In genomic region chr11:120190526-120191412, GRCm38 (mm10) we compare ENCODE assay signal across 7 mouse cellular contexts. TPM values are rescaled to one million over a fixed set of nuclear protein-coding genes. Genes with fewer than 3 reads are reported as not detected.
DNase-seq lines count a peak whose midpoint lies in the region; ATAC-seq and TF ChIP-seq lines count a peak whose summit lies in the region.

No protein-coding gene starts in this region.

- ATAC-seq in heart, embryonic 16.5 days (replicated peaks; ENCODE audit: extremely low read depth, insufficient read depth, low FRiP score): no peak
- ATAC-seq in liver, embryonic 12.5 days: 0 out of 2 replicates have a peak, but pooled peaks have one; percentile 5
- ATAC-seq in erythroid progenitor cell, adult 5-6 weeks (replicated peaks; ENCODE audit: low FRiP score, poor library complexity, severe bottlenecking): no peak

- no peak for DNase-seq in thymus, adult 2 months
- DNase-seq in thymus, postnatal 14 days: no peak
- DNase-seq in spleen, adult 12 weeks (ENCODE audit: low spot score): no peak
- DNase-seq in left cerebral cortex, adult 18-20 months (ENCODE audit: low spot score in 2 of 2): no peak

- H3K9me3 ChIP-seq in heart, embryonic 16.5 days (replicated peaks; ENCODE audit: control insufficient read depth, low read length): no peaks in the 10 kb centered on the region
- no peaks in the 10 kb centered on the region for H3K9me3 ChIP-seq in liver, embryonic 12.5 days (replicated peaks)

- no peak for TF ChIP-seq CTCF in thymus, adult 2 months (IDR thresholded peaks at IDR 0.05; ENCODE audit: borderline replicate concordance, control insufficient read depth, extremely low read depth, insufficient read depth, low read length, poor library complexity)

- H3K27ac ChIP-seq in thymus, adult 2 months (ENCODE audit: control insufficient read depth, insufficient read depth, low read length): no peak overlapping the region
- H3K27ac ChIP-seq in heart, embryonic 16.5 days (ENCODE audit: low read length): peak overlapping the region; percentile 88
- H3K27ac ChIP-seq in liver, embryonic 12.5 days: no peak overlapping the region

- H3K27me3 ChIP-seq in thymus, adult 2 months (ENCODE audit: control insufficient read depth, insufficient read depth, low read length): no peaks in the 10 kb centered on the region
- no peaks in the 10 kb centered on the region for H3K27me3 ChIP-seq in heart, embryonic 16.5 days (ENCODE audit: control insufficient read depth, insufficient read depth, low read length)
- H3K27me3 ChIP-seq in liver, embryonic 12.5 days (replicated peaks): peaks cover 67% of the 10 kb centered on the region

- H3K4me2 ChIP-seq in heart, embryonic 16.5 days (ENCODE audit: low read depth, low read length): peak overlapping the region; percentile 81
- H3K4me2 ChIP-seq in liver, embryonic 12.5 days: peak overlapping the region; percentile 80

- peak overlapping the region; percentile 18; the same call in 1 of the 2 replicates for H3K4me3 ChIP-seq in thymus, adult 2 months (ENCODE audit: control insufficient read depth, insufficient read depth, low read length)
- H3K4me3 ChIP-seq in heart, embryonic 16.5 days (ENCODE audit: low read length): peak overlapping the region; percentile 48
- peak overlapping the region; percentile 62 for H3K4me3 ChIP-seq in liver, embryonic 12.5 days

- no peaks in the 10 kb centered on the region for H3K36me3 ChIP-seq in thymus, adult 2 months (ENCODE audit: control insufficient read depth, insufficient read depth, low read length)
- no peaks in the 10 kb centered on the region for H3K36me3 ChIP-seq in heart, embryonic 16.5 days (ENCODE audit: control insufficient read depth, insufficient read depth)
- no peaks in the 10 kb centered on the region for H3K36me3 ChIP-seq in liver, embryonic 12.5 days

- no peak for TF ChIP-seq POLR2A in thymus, adult 2 months (IDR thresholded peaks at IDR 0.05; ENCODE audit: control insufficient read depth, extremely low read depth, insufficient read depth, low read length, poor library complexity)

- H3K9ac ChIP-seq in heart, embryonic 16.5 days (ENCODE audit: low read length): peak overlapping the region; percentile 77
- H3K9ac ChIP-seq in liver, embryonic 12.5 days: peak overlapping the region; percentile 27

- H3K4me1 ChIP-seq in thymus, adult 2 months (replicated peaks; ENCODE audit: control insufficient read depth, insufficient read depth, low read length): peaks cover 11% of the 10 kb centered on the region
- peaks cover 15% of the 10 kb centered on the region for H3K4me1 ChIP-seq in heart, embryonic 16.5 days (ENCODE audit: control insufficient read depth, insufficient read depth, low read length)
- peaks cover 26% of the 10 kb centered on the region for H3K4me1 ChIP-seq in liver, embryonic 12.5 days

- 72% methylated on average over 14 of the region's 14 CpGs for WGBS in thymus, adult 2 months
- WGBS in heart, embryonic 16.5 days: 44% methylated on average over 14 of the region's 14 CpGs
- 48% methylated on average over 14 of the region's 14 CpGs for WGBS in liver, embryonic 12.5 days (ENCODE audit: insufficient replicate concordance)

RNA-seq across cellular contexts. Expression of gene Slc38a10, which starts 39.6 kb away (rescaled TPM):
- 165 and 167 TPM in 2 replicates for polyA plus RNA-seq in thymus, adult 2 months (2012; rRNA removed)
- 87.3 and 93.5 TPM in 2 replicates for polyA plus RNA-seq in heart, embryonic 16.5 days (2015; fragmentation: Nextera tagmentation; extraction: Ambion mirVana)
- 54.9 and 55.2 TPM in 2 replicates for polyA plus RNA-seq in liver, embryonic 12.5 days (2016; fragmentation: Nextera tagmentation; extraction: Ambion mirVana)
- total RNA-seq in left cerebral cortex, adult 18-20 months (2021): 10 to 100 TPM; 82.6 to 83.9 TPM
- total RNA-seq in erythroid progenitor cell, adult 5-6 weeks (2015; ENCODE audit: low replicate concordance): 14.8 and 17.2 TPM in 2 replicates
- total RNA-seq in erythroid progenitor cell, adult 5-6 weeks (2017; ENCODE audit: low replicate concordance): 17.1 and 46.0 TPM in 2 replicates

RNA-seq across cellular contexts. Expression of gene Bahcc1, which starts 42.0 kb away (rescaled TPM):
- 11.0 and 15.1 TPM in 2 replicates for polyA plus RNA-seq in thymus, adult 2 months (2012; rRNA removed)
- polyA plus RNA-seq in heart, embryonic 16.5 days (2015; fragmentation: Nextera tagmentation; extraction: Ambion mirVana): 4.6 and 4.7 TPM in 2 replicates
- 3.0 and 3.5 TPM in 2 replicates for polyA plus RNA-seq in liver, embryonic 12.5 days (2016; fragmentation: Nextera tagmentation; extraction: Ambion mirVana)
- total RNA-seq in left cerebral cortex, adult 18-20 months (2021): 10 to 100 TPM; 18.8 to 19.0 TPM
- 2.5 and 2.9 TPM in 2 replicates for total RNA-seq in erythroid progenitor cell, adult 5-6 weeks (2015; ENCODE audit: low replicate concordance)
- 1.4 TPM in 2 replicates for total RNA-seq in erythroid progenitor cell, adult 5-6 weeks (2017; ENCODE audit: low replicate concordance)
